Mouse (Mus musculus): ENCODE measurements around the gene Faf1.

Gene Faf1

GRCm38 (mm10) chr4:109979461-109980320 is 303.3 kb downstream of the Faf1 start:
- DNase-seq (ENCODE audit: low spot score) = peak; percentile 26

DNA sequence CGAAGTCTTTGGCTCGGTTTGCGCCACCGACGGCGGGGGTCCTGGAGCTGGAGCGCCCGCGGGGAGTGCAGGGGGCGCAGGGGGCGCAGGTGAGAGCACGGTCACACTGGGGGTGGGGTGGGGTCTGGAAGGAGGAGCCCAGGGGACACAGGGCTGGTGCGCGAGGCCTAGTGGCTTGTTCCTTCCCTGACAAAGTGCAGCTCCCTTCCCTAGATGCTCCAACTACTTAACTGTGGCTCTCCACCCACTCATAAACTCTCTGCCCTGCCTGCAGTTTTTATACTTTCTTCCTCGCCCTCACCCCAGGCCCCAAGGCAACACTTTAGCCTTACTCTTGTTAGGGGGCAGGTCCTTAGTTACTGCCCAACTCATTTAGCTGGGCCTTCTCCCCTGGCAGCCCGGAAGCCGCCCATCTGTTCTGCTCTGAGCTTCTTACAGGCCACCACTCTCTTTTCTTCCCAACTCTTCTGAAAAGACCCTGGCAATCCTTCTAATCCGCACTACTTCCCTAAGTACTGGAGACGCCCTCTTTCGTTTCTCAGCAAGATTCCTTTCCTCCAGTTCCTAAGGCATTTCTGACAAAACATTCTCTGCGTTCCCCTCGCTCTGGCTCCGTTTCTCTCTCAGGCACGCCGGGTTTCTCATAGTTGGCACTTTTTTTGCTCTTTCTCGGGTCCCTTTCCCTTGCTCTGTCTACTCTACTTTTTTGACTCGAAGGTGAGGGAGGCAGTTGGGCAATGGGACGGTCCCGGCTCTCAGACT is 304.1 kb downstream of the Faf1 start:
- DNase-seq (ENCODE audit: low spot score) = no peak

DNA sequence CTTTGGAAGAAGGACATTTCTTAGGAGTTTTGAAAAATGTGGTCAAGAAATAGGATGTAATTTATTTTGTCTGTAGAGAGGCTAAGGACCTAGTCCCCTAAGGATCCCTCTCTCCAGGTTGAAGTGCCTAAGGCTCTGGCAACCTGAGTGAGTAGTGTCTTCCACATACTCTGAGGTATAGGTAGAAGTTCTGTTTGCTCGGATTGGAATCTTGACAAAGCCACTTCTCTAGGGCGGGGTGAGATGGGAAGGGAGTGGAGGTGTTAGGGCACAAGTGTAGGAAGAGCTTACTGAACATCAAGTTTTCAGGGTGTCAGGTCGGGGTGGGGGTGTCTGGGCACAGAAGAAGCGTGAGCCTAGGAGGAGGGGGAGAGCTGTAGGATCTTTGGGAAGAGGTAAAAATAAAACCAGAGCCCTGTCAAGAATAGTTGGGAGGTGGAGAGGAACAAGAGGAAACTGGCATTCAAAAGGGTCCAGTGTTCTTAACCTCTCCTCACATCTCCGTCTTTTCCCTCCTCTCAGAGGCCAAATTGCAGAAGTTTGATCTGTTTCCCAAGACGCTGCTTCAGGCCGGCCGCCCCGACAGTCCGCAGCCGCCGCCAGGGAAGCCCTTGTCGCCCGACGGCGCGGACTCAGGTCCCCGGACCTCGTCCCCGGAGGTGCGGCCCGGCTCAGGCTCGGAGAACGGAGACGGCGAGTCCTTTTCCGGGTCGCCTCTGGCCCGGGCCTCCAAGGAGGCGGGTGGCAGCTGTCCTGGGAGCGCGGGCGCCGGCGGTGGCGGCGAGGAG is 304.9 kb downstream of the Faf1 start:
- DNase-seq (ENCODE audit: low spot score) = no peak

- peak; percentile 46 for DNase-seq (ENCODE audit: low spot score)
Measured at GRCm38 (mm10) chr4:109981871-109982680, 305.7 kb downstream of the Faf1 start.

DNA sequence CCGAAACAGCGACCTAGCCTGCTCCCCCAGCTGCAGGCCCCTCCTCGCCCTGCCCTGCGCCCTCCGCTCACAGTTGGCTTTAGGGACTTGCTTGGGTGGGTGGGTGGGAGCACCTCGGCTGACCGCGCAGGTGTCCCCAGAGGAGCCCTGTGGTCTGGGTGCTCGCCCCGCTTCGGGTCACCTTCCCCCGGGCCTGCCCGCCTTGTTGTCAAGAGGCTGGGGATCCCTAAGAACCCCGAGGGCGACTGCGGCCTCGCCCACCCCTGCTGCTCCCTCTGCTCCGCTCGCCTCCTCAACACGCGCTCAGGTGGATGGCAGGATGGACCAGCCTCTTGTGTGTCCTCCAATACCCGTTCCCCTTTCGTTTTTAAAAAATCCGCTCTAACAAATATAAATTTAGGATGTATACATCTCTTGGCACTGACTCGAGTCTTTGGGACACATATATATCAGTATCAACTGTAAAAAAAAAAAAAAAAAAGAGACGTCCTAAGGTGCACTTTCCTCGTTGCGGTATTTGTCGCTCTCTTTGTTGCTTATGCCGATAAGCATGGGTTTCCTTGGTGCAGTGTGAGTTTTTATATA is 306.4 kb downstream of the Faf1 start:
- no peak for DNase-seq (ENCODE audit: low spot score)

GRCm38 (mm10) chr4:109983281-109984001 is 307.1 kb downstream of the Faf1 start:
- DNase-seq (ENCODE audit: low spot score) = no peak

- DNase-seq (ENCODE audit: low spot score) = no peak
Measured at GRCm38 (mm10) chr4:109984011-109984411, 307.6 kb downstream of the Faf1 start.

DNA sequence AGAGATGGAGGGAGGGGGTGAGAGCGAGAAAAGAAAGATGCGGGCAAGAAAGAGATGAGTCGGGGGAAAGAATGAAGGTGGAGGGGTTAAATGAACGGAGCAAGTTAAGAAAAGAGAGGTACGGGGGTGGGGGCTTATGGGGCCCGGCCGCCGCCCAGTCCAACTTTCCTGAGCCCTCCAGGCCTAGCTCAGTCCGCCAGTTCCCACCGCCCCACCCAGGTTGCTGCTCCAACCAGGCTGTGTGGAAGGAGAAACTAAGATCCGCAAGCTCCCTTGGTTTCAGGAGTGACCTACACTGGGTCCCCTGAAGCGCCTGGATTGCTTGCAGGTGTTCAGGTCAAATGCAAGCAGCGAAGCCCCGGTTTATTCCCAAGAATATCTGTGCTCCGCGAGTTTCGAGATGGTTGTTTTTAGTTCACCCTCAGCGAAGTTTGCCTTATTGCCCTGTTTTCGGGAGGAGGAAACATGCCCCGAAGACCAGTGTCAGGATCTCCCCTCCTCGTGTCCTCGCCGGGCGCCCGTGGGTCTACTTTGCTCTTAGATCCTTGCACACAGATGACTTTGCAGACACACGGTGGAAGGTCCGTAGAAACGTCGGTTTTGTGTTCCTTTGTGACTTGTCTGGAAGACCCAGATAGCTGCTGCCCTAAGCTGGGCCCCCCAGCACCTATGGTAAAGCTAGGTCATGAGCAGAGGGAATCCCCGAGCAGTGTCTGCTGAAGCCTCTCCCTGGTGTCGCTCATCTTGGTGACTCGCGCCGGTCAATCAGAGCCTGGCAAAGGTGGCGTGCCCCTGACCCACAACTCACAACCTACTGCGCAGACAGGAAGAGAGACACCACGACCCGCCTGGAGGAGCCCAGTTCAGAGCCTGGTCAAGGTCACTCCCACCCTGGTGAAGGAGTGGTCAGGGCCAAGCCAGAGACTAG is 308.4 kb downstream of the Faf1 start:
- no peak for DNase-seq (ENCODE audit: low spot score)

DNA sequence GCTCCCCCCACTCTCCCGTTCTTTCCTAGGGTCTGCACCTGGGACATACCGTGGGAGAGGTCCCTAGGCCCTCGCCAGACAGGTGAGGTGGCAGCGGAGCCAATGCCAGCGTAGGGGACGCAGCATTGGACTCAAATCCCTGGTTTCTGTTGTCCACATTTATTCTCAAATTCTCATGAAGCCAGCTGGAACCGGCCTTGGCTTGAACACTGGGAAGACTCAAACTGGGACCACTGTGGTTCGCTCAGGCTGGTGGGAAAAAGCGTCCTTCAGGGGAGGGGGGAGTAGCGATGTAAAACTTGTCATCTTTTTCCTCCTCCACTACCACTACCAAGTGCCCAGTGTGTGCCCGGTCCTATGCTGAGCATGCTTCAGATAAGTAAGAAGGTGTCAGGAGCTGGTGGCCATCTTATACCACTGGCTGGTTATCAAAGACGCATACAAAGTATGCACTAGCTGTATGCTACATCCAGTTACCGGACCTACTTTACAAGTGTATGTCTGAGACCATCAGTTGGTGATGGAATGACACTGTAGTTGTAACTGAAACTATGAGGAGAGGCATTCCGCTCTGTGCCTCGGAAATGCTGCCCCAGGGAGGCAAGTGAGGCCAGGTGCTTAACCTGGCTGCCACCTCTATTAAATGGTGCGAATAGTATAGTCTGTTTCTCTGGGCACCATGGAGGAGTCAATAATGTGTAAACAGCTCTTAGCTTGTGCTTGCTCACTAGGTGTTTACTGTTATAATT is 309.2 kb downstream of the Faf1 start:
- no peak for DNase-seq (ENCODE audit: low spot score)

- DNase-seq (ENCODE audit: low spot score) = no peak
Measured at GRCm38 (mm10) chr4:109986301-109986700, 309.9 kb downstream of the Faf1 start.

DNA sequence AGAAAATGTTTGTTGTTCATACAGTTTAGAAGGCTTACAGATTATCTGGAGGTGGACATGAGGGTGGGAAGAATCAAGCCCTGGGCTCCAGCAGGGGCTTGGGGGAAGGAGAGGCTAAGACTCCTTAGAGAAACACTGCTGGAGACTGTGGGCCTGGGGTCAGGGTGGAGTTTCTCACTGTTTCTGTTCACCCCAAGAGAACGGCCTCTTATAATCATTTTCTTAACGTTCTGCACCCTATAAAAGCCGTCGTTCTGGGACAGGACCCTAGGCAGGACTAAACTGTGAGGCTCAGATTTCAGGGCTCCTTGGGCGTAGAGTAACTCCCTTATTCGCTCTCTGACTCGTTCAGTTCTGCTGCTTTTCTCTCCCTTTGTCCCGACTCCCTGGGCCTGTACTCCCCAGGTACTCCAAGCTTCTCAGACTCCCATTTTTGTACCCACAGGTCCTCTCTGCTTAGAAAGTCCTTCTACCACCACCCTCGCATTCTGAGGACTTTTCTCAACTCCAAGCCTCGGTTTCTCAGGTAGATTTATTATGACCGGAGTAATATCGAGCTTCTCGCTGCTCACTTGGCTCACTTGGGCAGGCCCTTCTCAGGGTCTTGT is 310.5 kb downstream of the Faf1 start:
- no peak for DNase-seq (ENCODE audit: low spot score)

DNA sequence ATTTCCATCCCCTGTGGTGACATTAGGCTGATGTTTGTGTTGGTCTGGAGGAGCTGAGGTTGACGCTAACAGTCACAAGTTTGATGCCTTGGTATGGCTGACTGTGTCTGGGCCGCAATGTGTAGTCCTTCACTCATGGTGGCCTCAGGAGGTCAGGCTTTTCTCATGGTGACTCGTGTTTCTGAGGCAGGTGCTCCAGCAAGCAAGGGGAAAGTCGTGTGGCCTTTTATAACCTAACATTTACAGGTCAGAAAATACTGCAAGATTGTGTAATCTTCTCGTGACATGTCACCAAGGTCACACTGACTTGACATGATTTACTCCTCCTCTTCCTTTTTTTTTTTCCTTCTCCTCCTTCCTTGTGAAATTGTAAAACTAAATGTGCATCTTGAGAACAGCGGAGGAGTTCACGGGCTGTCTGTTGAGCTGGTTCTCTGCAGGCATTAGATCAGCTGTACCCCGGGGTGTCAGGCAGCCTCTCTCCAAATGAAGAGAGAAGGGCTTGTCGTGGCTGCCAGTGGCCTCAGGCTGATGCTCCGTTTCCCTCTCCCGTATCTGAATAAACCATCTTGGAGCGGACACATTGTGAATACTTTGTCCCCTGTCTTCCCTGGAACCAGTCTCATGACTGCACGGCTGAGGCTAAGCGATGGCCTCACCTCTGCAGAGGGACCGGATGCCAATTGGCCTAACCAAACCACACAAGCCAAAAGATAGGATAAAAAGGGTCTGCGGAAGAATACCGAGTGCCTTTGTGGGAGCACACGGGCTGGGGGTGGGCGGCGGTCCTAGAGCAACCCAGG is 311.4 kb downstream of the Faf1 start:
- DNase-seq (ENCODE audit: low spot score) = no peak

- no peak for DNase-seq (ENCODE audit: low spot score)
Measured at GRCm38 (mm10) chr4:109988411-109988810, 312.0 kb downstream of the Faf1 start.

GRCm38 (mm10) chr4:109989213-109989612 is 312.8 kb downstream of the Faf1 start:
- no peak for DNase-seq (ENCODE audit: low spot score)

DNA sequence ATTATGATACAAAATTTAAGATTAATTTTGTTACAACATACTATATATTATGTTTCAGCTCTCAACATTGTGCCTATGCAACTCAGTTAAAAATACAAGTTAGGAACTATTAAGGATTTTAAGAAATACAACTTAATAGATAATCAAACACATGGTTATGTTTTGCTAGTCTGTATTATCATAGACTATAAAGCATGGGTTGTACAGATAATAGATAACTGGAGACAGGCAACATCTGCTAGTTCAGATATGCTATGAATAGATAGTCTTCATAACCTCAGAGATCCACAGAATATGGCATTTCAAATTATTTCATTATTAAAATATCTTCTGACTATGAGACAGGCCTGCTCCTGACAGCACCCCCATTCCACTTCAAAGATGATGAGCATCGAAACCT is 329.7 kb downstream of the Faf1 start:
- DNase-seq (ENCODE audit: low spot score) = no peak

All from testis, postnatal 14 days (tissue).